Mouse (Mus musculus): ENCODE measurements around the gene Pfkfb2.

The Pfkfb2 gene

DNA sequence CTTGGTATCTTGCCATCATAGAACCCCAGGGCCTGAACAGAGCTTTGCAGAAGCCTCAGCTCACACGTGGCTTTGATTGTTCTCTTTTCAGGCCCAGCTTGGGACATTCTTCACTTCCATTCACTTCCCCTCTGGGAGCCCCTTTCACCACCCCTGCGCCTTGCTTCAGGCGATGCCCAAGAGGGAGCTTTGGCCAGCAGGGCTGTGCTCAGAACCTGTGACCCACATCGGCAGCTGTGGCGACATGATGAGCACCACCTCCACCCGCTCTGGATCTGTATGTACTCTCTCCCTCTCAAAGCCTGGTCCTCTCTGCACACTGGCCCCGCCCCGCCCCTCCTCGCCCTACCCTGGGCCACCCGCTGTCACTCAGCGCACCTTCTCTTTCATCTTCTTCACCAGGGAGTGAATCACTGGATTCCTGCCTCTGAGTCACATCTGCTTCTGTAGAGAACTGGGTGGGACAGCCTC, 8.4 kb upstream of the Pfkfb2 start:
- DNase-seq: no peak

DNA sequence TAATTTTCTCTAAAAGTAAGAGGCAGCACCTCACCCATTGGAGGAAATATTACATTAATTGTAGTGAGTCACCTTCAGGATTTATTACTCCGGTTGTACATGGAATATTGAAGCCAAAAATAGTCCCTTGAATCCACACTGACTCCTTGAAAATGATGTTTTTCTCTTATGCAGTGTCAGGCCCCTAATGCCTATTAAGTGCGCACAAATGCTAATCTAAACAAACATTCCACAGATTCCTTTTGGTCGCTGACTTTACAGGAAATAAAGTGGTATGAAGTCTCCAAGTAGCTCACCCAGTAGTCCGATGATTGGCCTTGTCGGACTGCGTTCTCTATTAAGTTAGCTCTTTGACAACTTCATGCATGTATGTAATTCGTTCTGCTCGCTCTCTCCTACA, 5.8 kb upstream of the Pfkfb2 start:
- no peak for DNase-seq

GRCm38 (mm10) chr1:130734452-130734851, 5.4 kb upstream of the Pfkfb2 start:
- peak; percentile 32 for DNase-seq

DNA sequence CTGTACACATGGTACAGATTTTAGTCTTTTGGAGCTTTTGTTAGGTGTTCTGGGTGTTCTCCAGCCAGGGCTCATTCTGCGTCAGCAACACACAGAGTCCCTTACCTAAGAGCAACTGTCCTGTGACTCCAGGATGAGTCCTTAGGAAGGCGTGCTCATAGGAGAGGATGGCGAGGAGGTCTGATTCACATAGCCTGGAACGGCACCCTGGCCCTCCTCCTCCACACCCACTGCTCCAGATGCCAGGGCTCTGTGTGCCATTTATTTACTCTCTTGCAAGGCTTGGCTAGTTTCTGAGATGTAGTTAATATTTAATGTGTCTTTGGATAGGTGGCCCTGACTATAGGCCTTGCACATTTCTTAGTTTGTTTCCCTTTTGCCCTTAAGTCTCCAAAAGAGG, 4.6 kb upstream of the Pfkfb2 start:
- DNase-seq: peak; percentile 82

DNA sequence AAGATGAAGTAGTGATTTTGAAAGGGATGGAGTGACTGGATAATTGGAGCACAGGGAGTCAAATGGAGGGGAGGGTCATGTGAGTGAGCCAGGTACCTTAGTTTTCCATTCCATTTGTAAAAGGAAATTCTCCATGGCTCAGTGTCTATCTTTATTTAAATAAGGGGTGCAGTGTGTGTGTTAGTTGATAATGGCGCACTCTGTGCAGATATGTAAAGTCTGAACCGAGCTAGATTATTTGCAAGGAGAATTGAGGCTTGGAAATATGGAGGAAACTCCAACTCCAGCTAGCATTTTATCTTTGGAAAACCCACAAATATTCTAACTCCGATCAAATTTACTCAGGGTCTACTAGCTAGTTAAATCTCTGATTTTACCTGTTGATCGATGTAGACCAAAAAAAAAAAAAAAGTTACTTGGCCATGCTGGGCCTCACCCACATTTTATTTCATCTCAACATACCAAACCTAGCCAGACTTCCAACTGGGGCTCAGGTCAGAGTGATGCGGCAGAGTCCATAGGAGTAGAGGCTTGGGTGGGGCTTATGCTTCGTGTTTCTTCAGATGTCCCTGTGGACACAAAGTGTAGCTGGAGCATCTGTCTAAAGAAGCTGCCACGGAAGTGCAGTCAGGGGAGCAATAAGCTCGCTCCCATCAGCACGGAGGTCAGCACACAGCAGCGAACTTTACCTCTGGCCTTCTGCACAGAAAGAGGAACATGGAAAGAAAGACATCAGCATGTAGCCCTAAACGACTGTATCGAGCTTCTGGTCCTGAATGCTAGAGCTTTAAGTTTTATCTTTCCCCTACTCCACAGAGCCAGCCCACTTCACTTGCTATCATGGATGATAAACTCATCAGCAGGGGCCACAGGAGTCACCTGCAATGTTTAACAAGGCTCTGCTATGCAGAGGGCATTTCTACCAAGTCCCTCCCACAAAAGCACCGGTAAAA, 3.9 kb upstream of the Pfkfb2 start:
- no peak for DNase-seq

DNA sequence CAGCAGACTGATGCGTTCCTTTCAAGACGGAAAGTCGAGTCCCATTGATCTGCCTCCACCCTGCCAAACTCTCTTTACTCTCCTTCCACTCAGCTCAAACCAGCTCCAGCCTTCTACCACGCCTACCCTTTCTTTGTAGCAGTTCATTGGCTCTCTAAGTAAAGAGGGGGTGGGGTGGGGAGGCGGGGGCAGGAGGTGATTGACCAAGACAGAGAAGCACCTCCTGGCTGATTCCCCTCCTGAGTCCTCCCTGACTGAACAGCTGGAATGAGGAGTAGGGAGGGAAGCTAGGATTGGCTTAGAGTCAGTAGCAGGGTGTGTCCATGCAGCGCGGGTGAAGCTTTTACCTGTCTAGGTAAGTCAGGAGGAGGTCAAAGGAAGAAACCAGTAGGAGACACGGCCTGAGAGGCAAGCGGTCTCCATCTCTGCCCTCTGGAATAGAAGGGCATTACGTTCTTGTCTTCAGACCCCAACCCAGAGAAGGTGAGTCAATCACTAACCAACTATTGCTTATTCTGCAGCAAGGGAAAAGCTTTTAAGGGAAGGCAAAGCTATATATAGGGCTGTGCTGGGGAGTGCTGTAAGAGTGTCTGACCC, 2.8 kb upstream of the Pfkfb2 start, which contains the start of gene AA986860:
AA986860 (plus strand) TSS at position 236 of the 597 bp plus-strand sequence.
- peak; percentile 71 for DNase-seq

DNA sequence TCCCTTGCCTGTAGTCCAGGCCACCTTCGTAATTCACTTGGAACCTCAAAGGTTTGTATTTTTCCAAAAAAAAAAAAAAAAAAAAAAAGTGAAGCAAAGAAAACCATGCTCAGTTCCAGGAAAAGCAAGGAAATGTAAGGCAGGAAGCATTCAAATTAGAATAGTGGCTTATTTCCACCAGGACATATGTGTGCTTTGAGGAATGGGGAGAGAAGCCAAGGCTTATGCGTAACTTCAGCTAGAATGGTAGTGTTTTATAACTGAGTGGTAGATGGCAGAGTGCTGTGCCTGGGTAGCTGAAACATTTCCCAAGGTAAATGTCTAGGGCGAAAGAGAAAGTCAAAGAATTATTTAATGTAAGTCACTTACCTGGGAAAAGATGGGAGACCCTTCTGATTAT, 345 bp downstream of the Pfkfb2 start:
- no peak for DNase-seq

DNA sequence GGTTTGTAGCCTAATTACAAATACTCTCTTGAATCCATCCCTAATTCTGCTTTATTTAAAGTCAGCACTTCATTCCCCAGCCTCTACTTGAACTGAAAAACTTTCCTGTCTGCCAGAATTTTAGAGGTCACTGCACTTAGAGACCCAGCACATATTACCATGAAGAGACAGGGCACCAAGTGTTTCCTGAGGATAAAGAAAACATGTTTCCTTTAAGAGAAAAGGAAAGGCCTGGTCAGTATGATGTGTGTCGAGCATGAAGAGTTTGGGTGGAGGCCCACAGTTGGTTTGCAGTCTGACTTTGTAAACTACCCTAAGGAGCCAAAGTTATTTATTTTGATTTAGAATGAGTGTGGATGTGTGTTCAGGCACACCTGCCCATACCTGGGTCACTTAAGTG, 983 bp downstream of the Pfkfb2 start:
- DNase-seq: no peak

- no peak for DNase-seq
Measured at GRCm38 (mm10) chr1:130726396-130726795, 2.7 kb downstream of the Pfkfb2 start.

GRCm38 (mm10) chr1:130724206-130724605, 4.8 kb downstream of the Pfkfb2 start:
- no peak for DNase-seq

DNA sequence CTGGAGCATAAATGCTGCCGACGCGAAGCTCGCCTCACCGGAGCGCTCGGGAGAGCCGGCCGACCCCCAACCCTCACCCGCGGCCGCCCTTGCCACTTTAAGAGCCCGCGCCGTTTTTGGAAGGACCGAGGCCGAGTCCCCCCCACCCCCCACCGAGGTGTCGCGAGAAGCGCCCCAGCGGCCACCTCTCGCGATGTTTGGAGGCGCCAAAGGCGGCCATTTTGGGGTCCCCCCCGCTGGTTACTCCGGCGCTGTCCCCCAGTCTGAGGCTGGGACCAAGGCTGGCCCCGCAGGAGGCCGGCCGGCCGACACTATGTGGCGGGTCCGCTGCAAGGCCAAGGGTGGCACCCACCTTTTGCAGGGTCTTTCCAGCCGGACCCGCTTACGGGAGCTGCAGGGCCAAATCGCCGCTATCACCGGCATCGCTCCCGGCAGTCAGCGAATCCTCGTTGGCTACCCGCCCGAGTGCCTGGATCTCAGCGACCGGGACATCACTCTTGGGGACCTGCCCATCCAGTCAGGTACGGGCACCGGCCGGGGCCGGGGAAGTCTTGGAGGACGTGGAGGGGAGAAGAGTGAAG, 11.7 kb downstream of the Pfkfb2 start, which contains the start of gene Yod1:
Yod1 (plus strand) TSS at position 37 of the 581 bp plus-strand sequence.
- DNase-seq: peak; percentile 88

GRCm38 (mm10) chr1:130716513-130717290, 12.4 kb downstream of the Pfkfb2 start:
- peak; percentile 44 for DNase-seq

DNA sequence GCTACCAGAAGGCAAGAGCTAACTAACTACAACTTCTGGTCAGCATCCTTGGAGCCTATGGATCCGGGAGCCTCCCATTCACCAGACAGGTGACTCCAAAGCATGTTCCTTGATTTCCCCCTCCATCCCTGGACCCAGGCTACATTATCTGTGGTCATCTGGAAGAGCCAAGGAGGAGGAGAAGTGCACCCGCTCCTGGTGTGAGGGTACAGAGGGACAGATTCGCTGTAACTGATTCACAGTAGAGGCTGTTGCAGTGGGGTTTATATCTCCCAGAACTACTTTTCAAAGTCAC, 12.9 kb downstream of the Pfkfb2 start:
- peak; percentile 19 for DNase-seq

- peak; percentile 96 for DNase-seq
Measured at GRCm38 (mm10) chr1:130715561-130716217, 13.4 kb downstream of the Pfkfb2 start, which contains the start of gene Gm29427. Gene Gm29427, minus strand, starts transcription at chr1:130715799.

DNA sequence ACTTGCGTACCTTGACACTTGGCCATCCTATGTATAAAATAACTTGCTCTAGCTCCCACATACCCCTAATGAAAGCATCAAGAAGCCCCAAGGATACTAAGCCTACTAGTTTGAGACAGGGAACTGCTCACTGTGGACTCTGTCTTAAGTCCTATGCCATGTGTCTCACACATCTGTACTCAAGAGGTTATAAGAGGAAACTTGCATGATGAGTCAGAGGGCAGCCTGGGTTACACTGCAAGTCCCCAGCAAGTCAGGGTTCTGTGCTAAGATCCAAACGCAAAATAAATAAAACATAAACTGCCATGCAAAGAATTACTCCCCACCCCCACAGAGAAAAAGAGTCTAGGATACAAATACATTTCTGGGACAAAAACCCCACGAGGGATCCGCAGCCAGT, 15.0 kb downstream of the Pfkfb2 start:
- DNase-seq: no peak

- no peak for DNase-seq
Measured at GRCm38 (mm10) chr1:130710283-130711080, 18.6 kb downstream of the Pfkfb2 start.

DNA sequence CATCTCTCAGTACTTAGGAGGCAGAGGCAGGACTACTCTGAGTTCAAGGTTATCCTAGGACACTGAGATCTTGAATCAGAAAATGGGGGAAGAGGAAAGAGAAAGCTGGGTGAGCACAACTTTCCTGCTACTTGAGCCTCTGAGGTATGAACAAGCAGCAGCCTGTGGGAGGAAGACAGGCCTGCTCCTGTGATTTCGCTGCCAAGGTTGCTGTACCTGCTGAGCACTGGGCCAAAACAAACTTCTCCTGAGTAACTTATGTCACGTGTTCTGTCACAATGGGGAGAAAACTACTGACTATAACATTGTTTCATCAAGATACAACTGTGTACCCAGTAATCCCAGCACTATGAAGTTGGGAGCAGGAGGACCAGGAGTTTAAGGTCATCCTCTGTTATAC, 25.4 kb downstream of the Pfkfb2 start:
- peak; percentile 79 for DNase-seq

GRCm38 (mm10) chr1:130701976-130702375, 27.1 kb downstream of the Pfkfb2 start:
- DNase-seq: no peak

DNA sequence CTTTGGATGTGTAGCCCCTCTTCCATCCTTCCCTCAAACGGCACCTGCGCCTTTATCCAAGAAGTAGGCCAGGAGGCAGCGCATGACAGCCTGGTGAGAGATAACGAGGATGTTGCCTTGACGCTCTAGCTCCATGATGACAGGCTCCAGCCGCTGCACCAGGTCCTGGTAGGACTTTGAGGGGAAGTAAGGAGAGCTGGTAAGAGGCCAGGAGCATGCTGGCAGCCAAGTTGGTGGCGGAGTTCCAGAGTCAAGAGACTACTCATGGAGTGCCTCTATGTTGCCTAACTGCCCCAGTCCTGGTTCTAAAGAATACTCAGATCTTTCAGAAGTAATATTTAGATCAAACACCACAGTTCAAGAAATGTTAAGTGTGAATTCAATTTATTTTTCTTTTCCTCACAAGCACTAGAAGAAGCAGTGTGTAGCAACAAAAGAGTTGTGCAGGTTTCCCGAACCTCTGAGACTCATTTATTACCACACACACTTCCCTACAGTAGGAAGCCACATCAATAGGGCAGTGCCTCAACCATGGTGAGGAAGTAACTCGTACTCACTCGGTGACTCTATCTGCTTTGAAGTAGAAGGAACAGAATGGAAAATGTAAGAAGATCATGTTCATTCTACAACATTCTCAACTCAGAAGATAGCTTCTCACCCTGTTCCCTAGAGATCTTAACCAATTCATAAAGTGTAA, 29.0 kb downstream of the Pfkfb2 start:
- peak; percentile 87 for DNase-seq

DNA sequence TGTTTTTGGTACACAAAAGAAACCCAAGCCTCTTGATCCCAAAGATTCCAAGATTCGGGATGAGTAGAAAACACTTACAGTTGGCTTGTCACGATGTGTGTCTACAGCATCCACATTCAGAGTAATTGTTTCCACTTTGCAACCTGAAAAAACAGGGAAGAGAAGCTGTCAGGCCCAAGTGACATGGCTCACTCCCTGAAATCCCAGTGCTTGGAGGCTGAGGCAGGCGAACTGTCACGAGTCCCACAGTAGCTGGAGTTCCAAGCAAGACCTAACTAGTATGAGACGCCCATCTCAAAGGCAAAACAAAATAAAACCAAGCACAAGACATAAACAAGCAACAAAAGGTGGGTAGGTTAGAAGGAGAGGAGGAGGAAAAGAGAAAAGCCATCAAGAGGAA, 30.5 kb downstream of the Pfkfb2 start:
- DNase-seq: no peak

DNA sequence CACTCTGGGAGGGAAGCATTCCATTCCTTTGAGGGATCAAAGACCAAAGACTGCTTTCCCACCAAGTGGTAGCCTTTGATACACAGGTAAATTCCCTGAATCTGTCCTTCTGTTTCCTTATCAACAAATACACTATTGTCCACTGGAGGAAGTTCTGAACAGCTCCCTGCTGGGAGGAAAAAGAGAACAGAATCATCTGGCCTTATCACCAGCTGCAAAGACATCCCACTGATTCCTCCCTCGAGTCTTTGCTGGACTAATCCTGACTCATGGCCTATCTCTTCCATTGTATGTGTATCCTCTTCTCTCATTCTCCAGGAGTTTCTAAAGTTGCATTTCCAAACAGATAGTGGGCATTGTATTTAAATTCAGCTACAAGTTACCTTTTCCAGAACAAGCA, 45.1 kb downstream of the Pfkfb2 start:
- no peak for DNase-seq
